8 mouse cellular contexts compared by ENCODE assay signal in genomic region chr2:11362205-11362994, GRCm38 (mm10).
DNase-seq lines count a peak whose midpoint lies in the region; ATAC-seq lines count a peak whose summit lies in the region.

No protein-coding gene starts in this region.

- peak; percentile 31 for DNase-seq in kidney, adult 18-20 months
- no peak for DNase-seq in kidney, adult 11 months
- DNase-seq in adrenal gland, postnatal 25 days: peak; percentile 22
- no peak for DNase-seq in heart, adult 8-10 months (ENCODE audit: low spot score)
- no peak for DNase-seq in spleen, postnatal 36 days (ENCODE audit: low spot score in 2 of 2)
- no peak for DNase-seq in ovary, adult 18-20 months (ENCODE audit: low spot score)

- H3K4me1 ChIP-seq in forebrain, embryonic 16.5 days (replicated peaks; ENCODE audit: control insufficient read depth, insufficient read depth, low read length): peaks cover 9% of the 10 kb centered on the region
- peaks cover 10% of the 10 kb centered on the region; the same call in 1 of the 2 replicates for H3K4me1 ChIP-seq in midbrain, embryonic 12.5 days

- H3K27ac ChIP-seq in forebrain, embryonic 16.5 days (ENCODE audit: low read length): no peak overlapping the region
- no peak overlapping the region for H3K27ac ChIP-seq in midbrain, embryonic 12.5 days (replicated peaks)

- H3K27me3 ChIP-seq in forebrain, embryonic 16.5 days (replicated peaks; ENCODE audit: control insufficient read depth, insufficient read depth, low read length): no peaks in the 10 kb centered on the region
- H3K27me3 ChIP-seq in midbrain, embryonic 12.5 days: no peaks in the 10 kb centered on the region

- no peak overlapping the region for H3K9ac ChIP-seq in forebrain, embryonic 16.5 days (replicated peaks; ENCODE audit: low read depth, low read length)
- no peak overlapping the region for H3K9ac ChIP-seq in midbrain, embryonic 12.5 days (replicated peaks)

- H3K4me3 ChIP-seq in forebrain, embryonic 16.5 days (replicated peaks; ENCODE audit: low read length): no peak overlapping the region
- H3K4me3 ChIP-seq in midbrain, embryonic 12.5 days: no peak overlapping the region

- no peak overlapping the region for H3K4me2 ChIP-seq in forebrain, embryonic 16.5 days (ENCODE audit: low read length)
- H3K4me2 ChIP-seq in midbrain, embryonic 12.5 days (replicated peaks): no peak overlapping the region

- peak; percentile 94 for ATAC-seq in forebrain, embryonic 16.5 days
- peak; percentile 60 for ATAC-seq in midbrain, embryonic 12.5 days (ENCODE audit: low FRiP score, low read depth)

- H3K36me3 ChIP-seq in forebrain, embryonic 16.5 days (ENCODE audit: control insufficient read depth, insufficient read depth): no peaks in the 10 kb centered on the region
- no peaks in the 10 kb centered on the region for H3K36me3 ChIP-seq in midbrain, embryonic 12.5 days

- WGBS in forebrain, embryonic 16.5 days: 70% methylated on average over 8 of the region's 8 CpGs
- 85% methylated on average over 8 of the region's 8 CpGs for WGBS in midbrain, embryonic 12.5 days

- H3K9me3 ChIP-seq in forebrain, embryonic 16.5 days (ENCODE audit: control insufficient read depth, low read length): no peaks in the 10 kb centered on the region
- H3K9me3 ChIP-seq in midbrain, embryonic 12.5 days: no peaks in the 10 kb centered on the region

Comparison
In these comparisons a context has a peak if more than half of its experiments do, and no peak if none do; other contexts are left out.
1. DNase-seq: peak in kidney, adult 18-20 months (single experiment) and adrenal gland, postnatal 25 days (single experiment); none in kidney, adult 11 months (single experiment), heart, adult 8-10 months (single experiment), spleen, postnatal 36 days (0 of 2) and ovary, adult 18-20 months (single experiment).